Mouse (Mus musculus) lung, postnatal 14 days (tissue): ENCODE data around the gene Spats2l.
A peak's percentile ranks its signal among the peaks of the same experiment; 100 is the strongest.

Experiments
- DNase-seq: peaks from one replicate; pipeline ENCODE4 v3.0.0; 2021

Gene Spats2l

GRCm38 (mm10) chr1:57901494-57901893 is 127.5 kb downstream of the Spats2l start:
- no peak for DNase-seq

- DNase-seq, result no peak
These were observed 129.8 kb downstream of the Spats2l start for GRCm38 (mm10) chr1:57903793-57904192.

- DNase-seq, result no peak
These were observed 131.9 kb downstream of the Spats2l start for GRCm38 (mm10) chr1:57905912-57906311.

GRCm38 (mm10) chr1:57906312-57906711 is 132.3 kb downstream of the Spats2l start:
- no peak for DNase-seq

- no peak for DNase-seq
These were observed 137.6 kb downstream of the Spats2l start for GRCm38 (mm10) chr1:57911561-57911960.

GRCm38 (mm10) chr1:57917342-57917741 is 143.4 kb downstream of the Spats2l start:
- no peak for DNase-seq

GRCm38 (mm10) chr1:57918567-57918966 is 144.6 kb downstream of the Spats2l start:
- DNase-seq, result no peak

- no peak for DNase-seq
These were observed 160.3 kb downstream of the Spats2l start for GRCm38 (mm10) chr1:57934287-57934686.

GRCm38 (mm10) chr1:57940691-57941090 is 166.7 kb downstream of the Spats2l start:
- DNase-seq, result no peak

- DNase-seq, result no peak
These were observed 167.1 kb downstream of the Spats2l start for GRCm38 (mm10) chr1:57941095-57941494.

GRCm38 (mm10) chr1:57941734-57942133 is 167.8 kb downstream of the Spats2l start:
- no peak for DNase-seq

GRCm38 (mm10) chr1:57942215-57942614 is 168.3 kb downstream of the Spats2l start:
- DNase-seq, result no peak

GRCm38 (mm10) chr1:57947552-57948347 is 173.8 kb downstream of the Spats2l start:
- DNase-seq, result no peak

- peak; percentile 17 for DNase-seq
These were observed 175.2 kb downstream of the Spats2l start for GRCm38 (mm10) chr1:57949195-57949594.

GRCm38 (mm10) chr1:57949716-57950115 is 175.8 kb downstream of the Spats2l start:
- no peak for DNase-seq

GRCm38 (mm10) chr1:57952509-57952908 is 178.5 kb downstream of the Spats2l start:
- DNase-seq, result no peak

- no peak for DNase-seq
These were observed 179.8 kb downstream of the Spats2l start for GRCm38 (mm10) chr1:57953586-57954375.

GRCm38 (mm10) chr1:57954376-57954765 is 180.4 kb downstream of the Spats2l start:
- no peak for DNase-seq

- DNase-seq, result no peak
These were observed 181.8 kb downstream of the Spats2l start for GRCm38 (mm10) chr1:57955774-57956173.

- DNase-seq, result peak; percentile 99
These were observed 195.6 kb downstream of the Spats2l start for GRCm38 (mm10) chr1:57969327-57970271.

GRCm38 (mm10) chr1:57971588-57971987 is 197.6 kb downstream of the Spats2l start:
- no peak for DNase-seq

GRCm38 (mm10) chr1:57976860-57977259 is 202.9 kb downstream of the Spats2l start:
- no peak for DNase-seq

- no peak for DNase-seq
These were observed 215.2 kb downstream of the Spats2l start for GRCm38 (mm10) chr1:57989052-57989600.
